Mouse (Mus musculus) activated CD4-positive, CD25-positive, alpha-beta regulatory T cell, adult 4 months (primary cell): ENCODE results near the gene Farp1. TPM values are rescaled to one million over a fixed set of nuclear protein-coding genes. Genes with fewer than 3 reads are reported as not detected.
A peak's percentile ranks its signal among the peaks of the same experiment; 100 is the strongest.

Experiments used
- ATAC-seq: one replicate; pipeline ENCODE4 v1.8.0; 2017
- polyA plus RNA-seq, 2 experiments: library from polyadenylated mRNA; unstranded; fragments of 100-300 nt; shearing (Covaris generic); gene quantifications; one replicate each; pipeline ENCODE4 v1.2.1; 2017

Farp1 gene
- polyA plus RNA-seq, 2 experiments from 2014 or later: 2.4 TPM

DNA sequence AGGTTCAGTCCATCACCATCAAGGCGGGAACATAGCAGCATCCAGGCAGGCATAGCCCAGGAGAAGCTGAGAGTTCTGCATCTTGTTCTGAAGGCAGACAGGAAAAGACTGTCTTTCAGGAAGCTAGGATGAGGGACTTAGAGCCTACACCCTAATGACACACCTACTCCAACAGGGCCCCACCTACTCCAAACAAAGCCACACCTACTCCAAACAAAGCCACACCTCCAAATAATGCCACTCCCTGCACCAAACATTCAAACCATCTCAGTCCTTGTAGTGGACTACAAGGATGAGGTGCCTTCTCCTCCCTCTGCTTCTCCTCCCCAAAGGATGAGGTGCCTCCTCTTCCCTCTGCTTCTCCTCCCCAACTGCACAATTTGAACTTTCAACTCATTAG lies 23.5 kb downstream of the Farp1 start:
- ATAC-seq: no peak

DNA sequence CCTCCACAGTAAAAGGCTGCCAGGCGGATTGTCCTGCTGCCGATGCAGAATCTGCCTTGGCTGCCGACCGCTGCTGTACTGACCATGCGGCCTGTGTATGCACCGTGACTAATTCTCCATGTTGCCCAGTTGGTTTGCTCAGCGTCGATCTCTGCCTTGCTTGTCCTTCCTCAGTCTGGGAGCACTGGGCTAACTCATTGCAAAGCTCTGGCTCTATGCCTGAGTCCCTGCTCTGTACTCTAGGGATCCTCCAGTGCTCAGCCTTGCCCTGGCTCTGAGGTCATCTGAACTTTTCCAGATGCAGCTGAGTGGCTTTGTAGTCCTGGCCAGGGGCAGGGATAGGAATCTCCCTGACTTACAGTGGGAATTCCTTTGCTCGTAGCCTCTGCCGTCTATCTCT lies 24.3 kb downstream of the Farp1 start:
- no peak for ATAC-seq

DNA sequence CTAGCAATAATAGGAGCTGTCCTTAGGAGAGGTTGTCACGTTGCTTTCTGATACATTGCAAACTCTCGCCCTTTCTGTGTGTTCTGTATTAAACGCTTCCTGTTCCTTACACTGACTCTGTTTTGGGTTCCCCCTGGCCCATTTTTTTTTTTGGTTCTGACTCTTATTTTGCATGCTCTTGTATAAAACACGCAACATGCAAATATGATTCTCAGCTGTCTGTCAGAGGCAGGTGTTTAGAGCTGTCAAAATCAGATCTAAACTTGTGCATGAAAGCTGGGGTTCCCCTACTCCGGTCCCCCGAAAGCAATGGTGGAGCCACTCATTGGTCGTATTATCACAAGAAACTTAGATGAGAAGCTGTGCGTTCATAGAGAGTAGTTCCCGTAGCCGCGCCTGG lies 25.5 kb downstream of the Farp1 start:
- ATAC-seq: no peak

DNA sequence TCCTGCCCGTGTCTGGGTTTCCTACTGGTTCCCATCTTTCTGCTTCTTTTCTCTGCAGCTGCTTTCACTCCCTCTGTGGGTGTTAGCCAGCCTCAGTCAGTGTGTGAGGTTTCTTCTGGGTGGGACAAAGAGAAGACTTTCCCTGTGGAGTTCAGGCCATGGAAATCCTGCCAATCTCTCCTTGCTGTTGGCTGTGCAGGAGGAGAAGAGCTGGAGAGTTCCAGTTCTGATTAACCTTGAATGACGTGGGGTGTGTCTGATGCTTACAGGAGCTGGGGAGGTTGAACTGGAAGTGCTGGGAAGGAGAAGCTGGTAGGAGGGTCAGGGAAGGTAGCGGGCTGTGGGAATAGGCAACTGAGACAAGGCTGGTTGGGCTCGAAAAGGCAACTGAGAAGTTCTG lies 26.7 kb downstream of the Farp1 start:
- no peak for ATAC-seq

DNA sequence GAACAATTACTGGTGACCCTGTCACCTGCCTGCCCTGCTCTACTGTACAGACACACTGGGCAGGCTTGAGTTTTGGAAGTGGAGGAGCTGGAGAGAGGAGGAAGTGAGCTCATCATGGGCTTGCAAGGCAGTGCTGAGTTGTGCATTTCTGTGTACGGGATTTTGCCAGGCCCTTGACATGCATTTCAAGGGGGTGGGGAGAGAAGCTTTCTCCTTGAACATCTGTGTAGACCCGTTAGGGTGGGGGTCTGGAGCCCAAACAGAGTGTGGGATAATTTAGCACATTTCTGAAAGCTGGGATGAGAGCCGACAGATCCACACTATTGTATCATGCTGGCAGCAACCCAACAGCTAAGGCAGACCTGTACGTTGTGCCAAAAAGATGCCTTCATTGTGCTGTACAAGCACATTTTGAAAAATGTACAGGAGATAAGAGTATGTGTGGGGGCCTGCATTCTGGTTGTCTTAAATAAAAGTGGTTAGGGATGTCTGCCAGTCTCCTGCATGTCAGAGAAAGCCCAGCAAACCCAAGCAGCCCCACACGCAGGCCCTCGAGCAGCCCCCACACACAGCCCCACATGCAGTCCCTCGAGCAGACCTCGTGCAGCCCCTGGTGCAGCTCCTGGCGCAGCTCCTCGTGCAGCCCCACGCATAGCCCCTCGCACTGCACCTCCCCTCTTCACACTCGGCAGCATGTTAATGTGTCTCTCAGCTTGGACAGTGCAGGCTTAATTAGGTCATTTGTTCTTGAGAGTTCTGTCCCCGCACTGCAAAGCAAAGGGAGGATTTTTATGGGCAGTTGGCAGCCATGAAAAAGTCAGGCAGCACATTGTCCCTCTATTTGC lies 27.5 kb downstream of the Farp1 start:
- no peak for ATAC-seq

DNA sequence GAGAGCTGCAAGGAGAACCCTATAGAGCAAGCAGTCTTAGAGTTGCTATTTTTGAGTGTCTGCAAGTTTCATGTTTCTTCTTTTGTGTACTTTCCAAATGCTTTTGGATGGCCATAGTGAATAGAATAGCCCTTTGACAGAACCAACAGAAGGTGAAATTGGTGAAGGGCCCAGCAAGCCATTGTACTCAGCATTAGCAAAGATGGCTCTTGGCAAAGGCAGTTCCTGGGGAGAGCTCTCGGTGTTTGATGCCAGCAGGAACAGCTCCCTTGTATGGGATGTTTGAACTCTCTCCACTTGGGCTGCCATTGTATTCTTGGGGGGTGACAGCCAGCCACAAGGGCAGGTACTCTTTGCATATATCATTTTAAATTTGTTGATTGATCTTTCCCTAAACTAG lies 29.7 kb downstream of the Farp1 start:
- no peak for ATAC-seq

DNA sequence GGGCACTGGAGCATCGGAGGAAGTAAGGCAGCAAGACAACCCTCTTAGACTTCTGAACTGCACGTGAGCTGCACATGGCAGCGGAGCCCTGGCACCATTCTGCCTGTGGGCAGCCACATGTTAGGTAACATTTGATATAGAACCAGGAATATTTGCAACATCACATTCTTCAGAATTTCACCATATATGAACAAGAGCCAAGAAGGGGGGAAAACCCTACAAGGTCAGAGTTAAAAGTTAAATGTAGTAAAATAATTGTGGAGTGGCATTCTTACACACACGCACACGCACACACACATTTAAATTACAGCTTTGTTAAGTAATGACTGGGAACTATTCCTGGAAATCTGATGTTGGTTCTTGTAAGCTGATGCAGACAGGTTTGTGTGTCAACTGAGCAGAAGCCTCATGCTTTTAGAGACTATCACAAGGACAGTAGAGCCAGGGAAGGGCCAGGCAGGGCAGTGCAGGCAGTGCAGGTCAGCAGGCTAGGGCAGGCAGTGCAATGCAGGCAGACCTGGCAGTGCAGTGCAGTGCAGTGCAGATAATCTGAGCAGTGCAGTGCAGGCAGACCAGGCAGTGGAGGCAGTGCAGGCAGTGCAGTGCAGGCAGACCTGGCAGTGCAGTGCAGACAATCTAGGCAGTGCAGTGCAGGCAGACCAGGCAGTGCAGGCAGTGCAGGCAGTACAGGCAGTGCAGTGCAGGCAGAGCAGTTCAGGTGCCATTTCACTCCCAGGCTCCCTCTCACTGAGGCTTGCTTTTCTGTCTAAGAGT lies 38.3 kb downstream of the Farp1 start:
- no peak for ATAC-seq

DNA sequence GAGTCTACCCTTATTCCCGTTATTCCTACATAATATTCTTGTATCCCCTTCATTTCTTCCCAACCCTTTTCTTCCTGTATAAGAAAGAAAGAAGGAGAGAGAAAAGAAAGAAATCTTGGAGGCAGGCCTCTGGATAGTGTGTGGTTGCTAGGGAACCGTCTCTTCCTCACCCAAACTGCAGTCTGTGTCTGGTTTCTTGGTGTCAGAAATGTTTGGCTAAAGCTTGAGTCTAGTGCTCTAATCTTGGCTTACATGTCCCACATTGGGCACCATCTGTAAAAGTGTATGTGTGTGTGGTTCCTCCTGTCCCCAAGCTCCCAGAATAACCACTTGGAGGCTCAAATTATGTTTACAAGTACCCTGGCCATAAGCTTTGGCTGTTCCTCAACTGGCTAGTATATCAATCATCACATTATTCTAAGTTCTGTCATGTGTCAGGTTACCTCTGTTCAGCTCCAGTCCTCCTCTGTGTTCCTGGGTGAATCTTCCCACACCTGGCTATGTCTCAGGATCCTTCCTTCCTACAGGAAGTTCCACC lies 39.3 kb downstream of the Farp1 start:
- ATAC-seq: no peak

DNA sequence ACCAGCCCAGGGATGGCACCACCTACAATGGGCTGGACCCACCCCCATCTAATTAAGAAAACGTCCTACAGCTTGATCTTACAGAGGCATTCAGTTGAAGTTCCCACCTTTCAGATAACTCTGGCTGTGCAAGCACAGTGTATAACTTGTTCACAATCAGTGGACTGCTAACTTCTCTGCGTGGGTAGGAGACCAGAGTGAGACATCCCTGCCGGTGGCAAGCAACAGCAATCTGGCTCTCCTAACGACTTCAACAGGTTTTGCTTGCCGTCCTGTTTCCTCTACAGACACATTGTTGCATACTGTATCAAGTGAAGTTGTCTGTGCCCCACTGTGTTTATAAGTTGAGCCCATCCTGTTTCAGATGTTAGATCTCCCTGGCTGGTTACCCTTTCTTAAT lies 45.7 kb downstream of the Farp1 start:
- ATAC-seq: no peak

DNA sequence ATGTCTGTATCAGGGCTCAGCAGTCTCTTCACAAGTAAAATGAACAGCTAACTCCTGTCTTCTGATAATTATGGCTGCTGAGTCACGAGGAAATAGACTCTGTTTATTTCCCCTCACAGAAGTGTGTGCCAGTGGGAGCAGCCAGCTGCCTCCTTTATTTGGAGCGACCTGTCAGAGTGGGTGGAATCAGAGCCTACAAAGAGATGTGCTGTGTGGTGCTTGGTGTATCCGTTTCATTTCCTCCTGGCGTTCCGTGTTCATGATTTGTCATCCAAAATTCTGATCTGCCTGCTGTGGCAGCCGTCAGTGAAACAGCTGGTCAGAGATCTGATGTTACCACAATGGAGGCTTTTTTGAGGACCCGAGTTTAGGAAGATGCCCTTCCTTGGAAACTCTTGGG lies 47.3 kb downstream of the Farp1 start:
- no peak for ATAC-seq

DNA sequence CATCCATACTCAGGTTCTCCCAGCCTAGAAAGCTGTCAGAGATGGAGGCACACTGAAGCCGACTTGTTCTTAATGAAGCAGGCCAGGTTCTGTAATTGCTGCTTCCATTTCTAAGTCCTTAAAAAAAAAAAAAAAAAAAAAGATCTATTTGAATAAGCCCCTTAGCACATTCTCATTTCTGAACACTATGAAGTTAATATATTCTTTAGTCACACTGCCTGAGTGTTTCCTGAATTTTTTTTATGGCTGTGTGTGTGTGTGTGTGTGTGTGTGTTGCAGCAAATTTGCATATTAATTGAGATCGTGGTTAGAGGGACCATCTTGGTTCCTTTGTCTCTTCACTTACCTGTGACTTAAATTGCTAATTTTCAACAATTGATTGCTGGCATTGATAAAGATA lies 47.8 kb downstream of the Farp1 start:
- no peak for ATAC-seq

DNA sequence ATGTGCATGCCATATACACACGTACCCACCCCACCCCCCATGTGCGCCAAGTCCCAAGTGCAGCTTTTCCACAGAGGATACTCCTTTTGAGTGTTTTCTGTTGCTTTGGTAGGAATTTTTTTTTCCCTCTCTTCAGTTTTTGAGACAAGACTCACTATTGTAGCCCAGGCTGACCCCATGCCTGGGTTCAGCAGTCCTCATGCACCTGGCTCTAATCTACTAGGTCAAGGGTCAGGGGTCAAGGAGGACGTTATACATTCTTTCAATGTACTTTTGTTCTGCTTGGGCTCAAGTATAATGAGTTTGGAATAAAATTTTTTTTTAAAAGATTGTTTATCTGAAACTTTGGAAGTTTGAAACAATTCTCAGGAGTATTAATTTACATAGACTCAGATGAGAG lies 48.4 kb downstream of the Farp1 start:
- no peak for ATAC-seq

DNA sequence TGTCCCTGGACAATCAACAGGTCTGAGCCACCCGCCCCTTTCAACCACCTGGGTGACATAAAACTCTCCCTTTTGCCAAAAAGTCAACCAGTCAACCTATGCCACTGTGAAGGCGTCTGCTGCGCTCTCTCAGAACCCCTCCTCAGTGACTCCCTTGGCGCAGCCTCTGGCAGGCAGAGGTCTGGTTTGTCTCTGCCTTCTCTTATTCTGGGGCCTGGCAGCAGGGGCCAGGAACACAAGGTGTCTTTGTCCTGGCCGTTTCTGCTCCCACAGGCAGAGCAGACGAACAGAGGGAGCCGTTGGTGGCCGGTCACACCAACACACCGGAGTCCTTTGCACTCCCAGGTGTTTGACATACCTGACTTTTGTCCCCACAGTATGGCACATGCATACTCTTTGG lies 57.5 kb downstream of the Farp1 start:
- no peak for ATAC-seq

DNA sequence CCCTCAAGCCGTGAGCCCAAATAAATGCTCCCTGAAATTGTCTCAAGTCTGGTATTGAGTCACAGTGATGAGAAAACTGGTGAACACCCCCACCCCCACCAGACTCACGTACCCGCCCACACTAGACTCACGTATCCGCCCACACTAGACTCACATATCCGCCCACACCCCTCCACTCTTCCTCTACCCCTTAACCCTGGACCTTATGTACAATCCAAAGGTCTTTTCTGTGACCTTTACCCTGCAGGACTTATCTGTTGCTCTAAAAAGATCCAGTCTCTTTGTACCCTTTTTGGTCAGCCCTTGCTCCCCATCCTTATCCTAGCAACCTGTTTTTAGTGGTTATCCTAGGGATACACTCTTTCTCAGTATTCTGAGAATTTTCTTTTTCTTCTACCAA lies 58.9 kb downstream of the Farp1 start:
- no peak for ATAC-seq

DNA sequence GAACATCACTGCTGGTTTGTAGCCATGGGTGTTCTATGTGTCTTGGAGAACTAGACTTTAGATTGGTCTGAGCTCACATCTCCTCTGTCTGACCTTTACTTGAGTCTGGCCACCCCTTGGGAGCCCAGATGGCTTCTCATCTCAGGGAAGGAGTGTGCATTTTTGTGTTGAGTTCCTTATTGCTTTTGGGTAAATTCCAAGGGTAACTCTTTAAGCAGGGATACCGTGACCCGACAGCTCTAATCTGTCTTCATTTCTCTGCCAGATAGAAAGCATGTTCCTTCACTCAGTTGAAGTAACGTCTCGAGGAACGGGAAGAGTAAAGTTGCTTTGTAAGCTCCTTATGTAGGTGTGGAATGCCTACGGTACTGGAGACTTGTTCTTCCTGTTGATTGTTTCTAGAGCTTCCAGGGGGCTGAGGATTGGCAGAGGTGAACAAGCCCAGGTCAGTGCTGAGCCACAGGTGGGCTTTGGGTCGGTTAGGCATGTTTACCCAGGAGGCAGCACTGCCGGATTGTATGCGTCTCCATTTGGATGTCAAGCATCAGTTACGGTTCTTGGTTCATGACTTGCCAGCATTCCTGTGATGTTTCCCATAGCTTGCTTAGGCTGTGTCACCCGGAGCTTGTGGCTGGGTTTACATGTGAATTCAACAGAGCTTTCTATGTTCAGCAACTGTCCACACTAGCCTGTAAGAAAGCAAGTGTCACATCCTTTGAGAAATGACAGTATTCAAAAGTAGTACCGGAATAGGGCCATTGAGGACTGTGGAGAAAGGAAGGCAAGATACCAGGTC lies 62.8 kb downstream of the Farp1 start:
- ATAC-seq: no peak

DNA sequence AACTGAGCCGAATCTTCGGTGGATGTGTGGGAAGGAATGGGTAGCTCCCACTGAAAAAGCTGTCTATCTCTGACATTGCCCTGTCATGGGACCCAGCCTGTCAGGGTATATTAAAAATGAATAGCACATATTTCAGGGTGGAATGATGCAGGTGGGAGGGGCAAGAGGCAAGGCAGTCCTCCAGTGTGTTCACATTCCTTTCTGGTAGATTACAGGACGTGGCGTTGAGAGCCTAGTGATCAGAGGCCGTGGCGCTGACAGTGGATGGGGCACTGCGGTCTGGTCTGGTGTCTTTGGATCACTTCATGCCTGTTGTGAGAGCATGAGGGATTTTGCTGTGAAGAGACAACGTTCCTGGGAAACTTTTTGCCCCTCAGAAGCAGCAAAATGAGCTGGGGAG lies 64.1 kb downstream of the Farp1 start:
- no peak for ATAC-seq

DNA sequence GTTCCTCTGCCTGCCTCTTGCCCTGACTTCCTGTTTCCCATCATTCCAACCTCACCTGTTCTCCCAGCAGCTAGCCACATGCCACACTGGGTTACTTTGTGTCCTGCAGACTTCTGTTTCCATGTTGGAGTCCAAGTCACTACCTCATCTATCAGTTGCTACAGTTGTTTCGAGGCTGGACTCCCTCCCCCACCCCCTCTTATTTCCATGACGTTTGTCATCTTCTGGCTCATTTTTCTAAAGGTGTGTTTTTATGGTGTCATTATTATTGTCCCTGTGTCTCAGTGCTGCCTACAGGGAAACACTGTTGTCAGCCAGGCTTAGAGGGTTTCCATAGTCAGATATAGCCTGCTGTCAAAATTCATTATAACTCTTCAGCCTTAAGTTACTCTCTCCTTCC lies 64.9 kb downstream of the Farp1 start:
- ATAC-seq: peak; percentile 28

DNA sequence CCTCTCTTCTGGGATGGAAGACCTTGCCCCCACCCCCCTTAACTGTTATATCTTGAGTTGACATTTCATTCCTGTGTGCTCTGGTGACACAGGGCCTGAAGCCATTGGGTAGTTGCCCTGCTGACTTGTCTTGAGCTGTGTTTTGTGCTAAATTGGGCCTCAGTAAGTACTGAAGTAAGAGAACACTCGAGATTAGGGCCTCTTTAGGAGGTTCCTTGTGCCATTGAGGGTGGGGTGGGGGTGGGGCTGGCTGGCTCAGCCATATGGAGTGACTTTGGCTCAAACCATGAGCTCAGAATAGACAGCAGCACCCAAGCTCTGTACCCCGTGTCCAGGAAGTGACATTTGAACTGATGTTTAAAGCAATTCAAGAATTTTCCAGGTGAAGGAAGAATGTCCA lies 65.8 kb downstream of the Farp1 start:
- ATAC-seq: no peak

DNA sequence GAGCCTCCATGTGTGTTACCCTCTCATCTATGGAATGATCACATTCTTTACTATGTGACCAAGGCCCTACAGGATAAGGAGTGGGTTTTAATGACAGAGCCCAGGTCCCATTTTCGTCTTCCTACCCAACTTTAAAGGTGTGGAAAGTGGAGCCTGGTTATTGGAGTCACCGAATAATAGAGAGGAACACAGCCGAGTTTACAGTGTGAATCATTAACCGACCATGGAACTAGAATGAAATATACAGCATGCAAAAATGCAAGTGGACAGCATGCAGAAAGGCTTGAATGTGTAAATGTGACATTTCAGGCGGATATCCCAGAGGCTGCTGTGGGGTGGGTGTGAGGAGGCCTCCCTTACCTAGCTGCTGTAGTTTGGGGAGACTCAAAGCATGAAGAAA lies 66.5 kb downstream of the Farp1 start:
- no peak for ATAC-seq

DNA sequence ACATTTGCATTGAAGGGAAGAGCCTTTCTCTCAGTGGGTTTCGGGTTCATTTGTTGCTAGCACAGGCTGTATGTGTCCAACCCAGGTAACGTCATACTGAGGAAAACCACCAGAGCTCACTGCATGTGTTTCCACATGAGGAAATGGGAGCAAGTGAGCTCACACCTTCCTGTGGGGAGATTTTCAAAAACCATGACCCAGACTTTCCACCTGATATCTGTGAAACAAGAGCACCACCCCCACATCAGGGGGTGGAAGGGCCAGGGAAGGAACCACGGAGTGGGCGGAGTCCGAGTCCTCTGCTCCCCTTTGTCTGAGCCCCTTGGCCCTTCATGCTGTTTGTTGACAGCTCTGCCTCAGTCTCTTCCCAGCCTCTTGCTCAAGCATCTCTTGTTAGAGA lies 67.6 kb downstream of the Farp1 start:
- no peak for ATAC-seq

DNA sequence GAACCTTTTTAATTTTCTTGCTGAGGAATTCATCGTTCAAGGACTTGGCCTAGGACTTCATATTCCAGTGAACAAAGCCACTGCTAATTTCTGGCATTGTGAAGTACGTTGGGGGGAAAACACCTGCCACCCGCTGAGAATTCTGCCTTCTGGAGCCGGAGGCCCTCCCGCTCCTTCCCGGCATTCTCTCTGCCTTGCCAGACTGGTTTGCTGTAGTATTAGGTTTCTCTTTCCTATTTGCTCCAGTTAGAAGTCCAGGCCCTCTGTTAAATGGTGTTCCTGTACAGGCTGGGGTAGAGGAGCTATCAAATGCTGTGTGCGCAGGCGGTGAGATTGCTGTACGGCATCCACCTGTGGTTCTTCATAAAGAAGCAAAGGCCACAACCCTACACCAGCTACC lies 68.5 kb downstream of the Farp1 start:
- ATAC-seq: no peak

DNA sequence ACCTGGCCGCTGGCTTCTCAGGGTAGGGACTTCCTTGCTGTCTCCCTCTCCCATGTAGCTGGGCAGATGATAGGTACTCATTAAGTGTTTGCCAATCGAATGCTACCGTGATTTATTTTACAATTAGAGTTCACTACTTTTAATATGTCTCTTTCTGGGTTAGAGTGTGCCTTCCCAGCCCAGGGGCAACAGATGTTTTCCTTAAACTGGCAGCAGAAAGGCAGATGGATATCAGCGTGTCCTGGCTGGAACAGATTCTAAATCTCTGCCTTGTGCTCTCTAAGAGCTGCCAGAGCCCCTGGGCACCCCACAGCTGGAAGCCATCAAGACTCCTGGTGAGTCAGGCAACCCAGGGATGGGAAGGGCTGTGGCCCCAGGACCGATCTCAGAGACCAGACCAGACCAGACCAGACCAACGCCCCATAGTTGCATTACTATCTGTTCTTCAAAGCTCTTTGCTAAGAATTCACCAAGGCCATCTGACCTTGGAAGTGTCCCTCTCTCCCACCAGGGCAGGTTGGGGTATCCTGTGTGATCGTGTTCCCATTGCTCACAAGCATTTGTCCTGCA lies 69.8 kb downstream of the Farp1 start:
- ATAC-seq: no peak

DNA sequence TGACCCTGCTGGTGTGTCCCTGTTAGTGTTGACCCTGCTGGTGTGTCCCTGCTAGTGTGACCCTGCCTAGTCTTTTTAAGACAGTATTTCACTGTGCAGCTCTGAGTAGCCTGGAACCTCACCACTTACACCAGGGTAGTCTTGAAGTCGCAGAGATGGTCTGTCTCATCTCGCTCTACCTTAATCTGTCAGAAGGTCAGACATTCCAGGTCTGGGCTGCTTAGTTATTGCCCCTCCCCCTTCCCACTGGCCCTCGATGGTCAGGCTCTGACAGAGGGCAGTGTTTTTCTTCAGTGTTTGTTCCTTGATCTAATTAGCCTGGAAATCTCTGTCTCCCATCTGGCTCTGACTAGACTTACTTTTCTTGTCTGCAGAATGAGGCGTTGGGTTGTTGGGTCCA lies 71.9 kb downstream of the Farp1 start:
- no peak for ATAC-seq
